In genomic region chr11:100970557-100970937, GRCm38 (mm10) we compare ENCODE assay signal across 8 mouse cellular contexts. TPM values are rescaled to one million over a fixed set of nuclear protein-coding genes. Genes with fewer than 3 reads are reported as not detected.
DNase-seq lines count a peak whose midpoint lies in the region; ATAC-seq lines count a peak whose summit lies in the region.

Gene Cavin1, minus strand, starts transcription at chr11:100970887.

- peak within 1 kb of the TSS; percentile 44; the same call in 1 of the 2 replicates for H3K9ac ChIP-seq in hindbrain, embryonic 14.5 days

- H3K27me3 ChIP-seq in hindbrain, embryonic 14.5 days (ENCODE audit: control insufficient read depth, insufficient read depth, low read length): peaks cover 67% of the 10 kb centered on the region

- H3K4me3 ChIP-seq in hindbrain, embryonic 14.5 days (replicated peaks; ENCODE audit: low read length): peak within 1 kb of the TSS; percentile 34
- H3K4me3 ChIP-seq in macrophage (ENCODE audit: inconsistent target): peak within 1 kb of the TSS; percentile 22

- H3K79me2 ChIP-seq in macrophage (ENCODE audit: inconsistent target): no peaks in the 10 kb centered on the region

- WGBS in hindbrain, embryonic 14.5 days: 1% methylated on average over 20 of the region's 20 CpGs
- WGBS in macrophage (ENCODE audit: missing documents): 8% methylated on average over 18 of the region's 20 CpGs

- no peaks in the 10 kb centered on the region for H3K9me3 ChIP-seq in hindbrain, embryonic 14.5 days (ENCODE audit: control insufficient read depth, low read length)

- H3K4me2 ChIP-seq in hindbrain, embryonic 14.5 days (replicated peaks): peak within 1 kb of the TSS; percentile 48

- intact Hi-C loops in left cerebral cortex, postnatal 10 days (cut with DNase I): no loop called here

- no peak for ATAC-seq in hindbrain, embryonic 14.5 days (ENCODE audit: low FRiP score)

- no peak within 1 kb of the TSS for H3K27ac ChIP-seq in hindbrain, embryonic 14.5 days
- no peak within 1 kb of the TSS for H3K27ac ChIP-seq in macrophage

- no peaks in the 10 kb centered on the region for H3K36me3 ChIP-seq in hindbrain, embryonic 14.5 days (replicated peaks; ENCODE audit: control insufficient read depth, insufficient read depth)
- H3K36me3 ChIP-seq in macrophage (ENCODE audit: inconsistent target): no peaks in the 10 kb centered on the region

- DNase-seq in adrenal gland, adult 18-20 months (ENCODE audit: low spot score in 2 of 2): peak; percentile 96 to 97
- DNase-seq in cerebellum, postnatal 14 days: peak; percentile 67 to 79
- peak; percentile 96 to 97 for DNase-seq in gastrocnemius, adult 8-10 months (ENCODE audit: low spot score in 2 of 2)
- peak; percentile 61 for DNase-seq in hindbrain, embryonic 14.5 days (ENCODE audit: low spot score)
- DNase-seq in left cerebral cortex, postnatal 10 days (ENCODE audit: extremely low spot score in 1 of 2, low spot score in 2 of 2): peak; percentile 51 to 96
- peak; percentile 96 for DNase-seq in skeletal muscle tissue, adult 2 months (ENCODE audit: low read depth, low spot score)
- DNase-seq in natural killer cell, adult 2 months (ENCODE audit: low spot score in 2 of 2): no peak

- H3K4me1 ChIP-seq in hindbrain, embryonic 14.5 days (replicated peaks; ENCODE audit: control insufficient read depth, insufficient read depth, low read length): no peaks in the 10 kb centered on the region; the same call in 1 of the 2 replicates

RNA-seq across cellular contexts. Expression of gene Cavin1, which starts in this region (rescaled TPM):
- total RNA-seq in adrenal gland, adult 18-20 months (2021): 100 to 1,000 TPM; 296 to 352 TPM
- 100 to 1,000 TPM; 125 to 153 (median 134) TPM for total RNA-seq in gastrocnemius, adult 8-10 months (2022)
- 20.1 and 21.1 TPM in 2 replicates for polyA plus RNA-seq in hindbrain, embryonic 14.5 days (2014; fragmentation: Nextera tagmentation; extraction: Ambion mirVana)
- total RNA-seq in left cerebral cortex, postnatal 10 days (2021): 10 to 100 TPM; 17.9 to 20.9 TPM
- 10 to 100 TPM in 1 of 26 experiments, 1 to 10 TPM in 2, under 1 TPM in 10, not detected in 13; 0.19 to 28.7 (median 0.31) TPM for total RNA-seq in macrophage (2018; cell fraction: chromatin; rRNA removed)
- 1 to 10 TPM in 8 of 26 experiments, under 1 TPM in 16, not detected in 2; 0.06 to 2.1 (median 0.74) TPM for total RNA-seq in macrophage (2018; cell fraction: cytosol; rRNA removed)
- total RNA-seq in macrophage (2018; cell fraction: nucleus; rRNA removed): 1 to 10 TPM in 2 of 26 experiments, under 1 TPM in 16, not detected in 8; 0.11 to 6.1 (median 0.50) TPM
- polyA plus RNA-seq in macrophage (2018): 0.35 to 1.1 TPM (median 0.93 TPM) in 3 replicates

Comparison
In these comparisons a context has a peak if more than half of its experiments do, and no peak if none do; other contexts are left out.
1. RNA of gene Cavin1 (total RNA-seq): 296 to 352 TPM in adrenal gland, adult 18-20 months and 125 to 153 TPM in gastrocnemius, adult 8-10 months; 17.9 to 20.9 TPM in left cerebral cortex, postnatal 10 days; every median in the first group is over 4 times any median in the second.
2. RNA of gene Cavin1 (polyA plus RNA-seq): 20.1 to 21.1 TPM in hindbrain, embryonic 14.5 days; 0.35 to 1.1 TPM in macrophage; every median in the first group is over 10 times any median in the second.
3. DNase-seq: peak in adrenal gland, adult 18-20 months (2 of 2), cerebellum, postnatal 14 days (2 of 2), gastrocnemius, adult 8-10 months (2 of 2), hindbrain, embryonic 14.5 days (single experiment), left cerebral cortex, postnatal 10 days (2 of 2) and skeletal muscle tissue, adult 2 months (single experiment); none in natural killer cell, adult 2 months (0 of 2).